Mouse (Mus musculus) limb, embryonic 10.5 days (tissue): ENCODE data around the gene Erg. TPM values are rescaled to one million over a fixed set of nuclear protein-coding genes. Genes with fewer than 3 reads are reported as not detected.

Experiments used
- DNase-seq: peaks from one replicate; pipeline ENCODE4 v3.0.0-alpha.2; 2017; ENCODE audit warnings: low spot score
- H3K27ac ChIP-seq: fragments of 300-500 bp; sonication (generic); 2 replicates; pipeline ENCODE4 v1.5.1; 2016; ENCODE audit warnings: mild to moderate bottlenecking
- H3K27me3 ChIP-seq: fragments of 300-500 bp; sonication (generic); 2 replicates; pipeline ENCODE4 v1.6.1; 2016; ENCODE audit warnings: low read depth, mild to moderate bottlenecking; ENCODE audit not compliant: poor library complexity, severe bottlenecking
- H3K36me3 ChIP-seq: fragments of 300-500 bp; sonication (generic); 2 replicates; pipeline ENCODE4 v1.6.1; 2016; ENCODE audit warnings: mild to moderate bottlenecking, moderate library complexity
- H3K4me1 ChIP-seq: fragments of 300-500 bp; sonication (generic); 2 replicates; pipeline ENCODE4 v1.6.1; 2016
- H3K4me3 ChIP-seq: fragments of 300-500 bp; sonication (generic); 2 replicates; pipeline ENCODE4 v1.5.1; 2016; ENCODE audit warnings: mild to moderate bottlenecking, moderate library complexity
- H3K9me3 ChIP-seq: fragments of 300-500 bp; sonication (generic); replicated peaks from 2 replicates; pipeline ENCODE4 v1.6.1; 2016; ENCODE audit warnings: mild to moderate bottlenecking
- WGBS: fragments of 180-500 bp; shearing (Covaris S2); methylation state at CpG from one replicate; pipeline ENCODE4 v1.1.7; 2016; 5-methylcytosine and 5-hydroxymethylcytosine counted together
- polyA plus RNA-seq: library from polyadenylated mRNA; unstranded; fragments of >200 nt; fragmentation: Nextera tagmentation; extraction: Ambion mirVana; gene quantifications from 2 replicates; pipeline ENCODE4 v1.2.1, GENCODE M21; 2016

The Erg gene
- polyA plus RNA-seq, 1 experiment from 2014 or later = 6.1 TPM

DNA sequence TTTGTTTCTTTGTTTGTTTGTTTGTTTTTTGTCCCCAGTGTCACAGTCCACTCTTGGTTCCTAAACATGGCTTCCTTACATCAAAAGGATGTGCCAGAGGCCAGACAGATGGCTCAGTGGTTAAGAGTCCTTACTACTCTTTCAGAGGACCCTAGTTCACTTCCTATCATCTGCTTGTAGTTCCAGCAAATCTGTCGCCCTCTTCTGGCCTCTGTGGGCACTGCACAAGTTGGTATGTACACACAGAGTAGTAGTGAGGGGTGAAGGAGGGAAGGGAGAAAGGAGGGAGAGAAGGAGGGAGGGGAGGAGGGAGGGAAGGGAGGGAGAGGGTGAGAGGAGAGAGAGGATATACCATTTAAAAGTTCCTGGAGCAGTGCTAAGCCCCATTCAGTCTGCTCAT is 15.8 kb downstream of the Erg start:
- WGBS = 16% methylated on average over 1 of the region's 1 CpGs
- DNase-seq = peak; percentile 68
- Histone ChIP-seq H3K4me3 (no peak overlapping the region), H3K27me3 (no peaks in the 10 kb centered on the region), H3K9me3 (no peaks in the 10 kb centered on the region), H3K36me3 (no peaks in the 10 kb centered on the region), H3K27ac (peak overlapping the region; percentile 66; the same call in 1 of the 2 replicates), H3K4me1 (peaks cover 45% of the 10 kb centered on the region)

DNA sequence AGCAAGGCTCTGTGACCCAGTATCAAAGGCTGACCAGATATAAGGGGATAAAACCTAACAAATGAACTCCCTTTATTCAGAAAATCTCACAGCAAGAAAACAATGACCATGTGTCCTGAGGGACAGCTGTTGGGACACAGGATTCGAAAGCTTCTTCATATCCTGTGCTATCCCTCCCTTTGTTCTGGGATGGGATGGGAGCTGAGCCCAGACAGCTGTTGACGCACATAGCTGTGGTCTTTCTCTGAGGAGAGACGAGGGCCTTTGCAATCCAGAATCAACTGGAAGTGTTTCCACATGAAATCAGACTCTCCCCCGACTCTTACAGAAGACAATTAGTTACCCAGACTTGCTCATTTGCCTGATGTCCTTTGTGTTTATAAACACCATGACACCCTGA is 29.6 kb downstream of the Erg start:
- DNase-seq = no peak

DNA sequence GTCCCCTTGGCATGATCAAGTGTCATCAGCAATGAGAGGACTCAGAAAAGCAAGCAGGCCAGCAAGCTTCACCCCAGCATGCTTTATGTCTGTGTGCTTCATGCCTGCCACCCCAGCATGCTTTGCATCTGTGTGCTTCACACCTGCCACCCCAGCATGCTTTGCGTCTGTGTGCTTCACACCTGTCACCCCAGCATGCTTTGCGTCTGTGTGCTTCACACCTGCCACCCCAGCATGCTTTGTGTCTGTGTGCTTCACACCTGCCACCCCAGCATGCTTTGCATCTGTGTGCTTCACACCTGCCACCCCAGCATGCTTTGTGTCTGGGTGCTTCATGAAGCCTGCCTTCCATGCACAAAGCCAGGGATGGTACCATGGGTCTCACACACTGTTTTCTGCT is 33.3 kb downstream of the Erg start:
- WGBS = 94% methylated on average over 2 of the region's 2 CpGs
- Histone ChIP-seq H3K9me3 (no peaks in the 10 kb centered on the region), H3K4me1 (peaks cover 19% of the 10 kb centered on the region; the same call in 1 of the 2 replicates), H3K4me3 (no peak overlapping the region), H3K27ac (no peak overlapping the region), H3K36me3 (no peaks in the 10 kb centered on the region), H3K27me3 (no peaks in the 10 kb centered on the region)
- no peak for DNase-seq

More for the DNA sequence above, 29.6 kb downstream of the Erg start:
- H3K9me3 ChIP-seq = no peaks in the 10 kb centered on the region
- no peak overlapping the region for H3K4me3 ChIP-seq
- no peaks in the 10 kb centered on the region for H3K27me3 ChIP-seq
- H3K27ac ChIP-seq = no peak overlapping the region; the same call in 1 of the 2 replicates
- 80% methylated on average over 4 of the region's 4 CpGs for WGBS
- no peaks in the 10 kb centered on the region for H3K36me3 ChIP-seq
- peaks cover 19% of the 10 kb centered on the region for H3K4me1 ChIP-seq

DNA sequence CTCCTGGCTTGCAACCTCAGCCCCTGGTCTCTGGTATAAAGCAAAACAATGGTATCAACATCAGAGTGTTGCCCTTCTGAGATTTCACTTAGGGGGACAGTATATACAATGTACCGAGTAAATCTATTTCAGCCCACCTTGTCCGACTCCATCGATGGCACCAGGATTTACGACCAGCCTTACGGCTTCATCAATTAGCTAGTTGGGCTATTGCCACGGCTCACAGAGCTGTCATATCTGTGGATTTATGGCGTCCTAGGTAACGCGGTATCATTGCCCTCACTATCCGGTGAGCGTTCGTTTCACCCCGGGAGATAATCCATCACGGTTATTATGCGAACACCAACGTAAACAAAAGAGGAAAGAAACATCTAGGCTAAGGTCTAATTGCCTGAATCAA is 33.9 kb downstream of the Erg start:
- Histone ChIP-seq H3K4me1 (peaks cover 19% of the 10 kb centered on the region; the same call in 1 of the 2 replicates), H3K27ac (no peak overlapping the region), H3K4me3 (no peak overlapping the region), H3K9me3 (no peaks in the 10 kb centered on the region), H3K27me3 (no peaks in the 10 kb centered on the region), H3K36me3 (no peaks in the 10 kb centered on the region)
- no peak for DNase-seq
- 79% methylated on average over 16 of the region's 16 CpGs for WGBS

DNA sequence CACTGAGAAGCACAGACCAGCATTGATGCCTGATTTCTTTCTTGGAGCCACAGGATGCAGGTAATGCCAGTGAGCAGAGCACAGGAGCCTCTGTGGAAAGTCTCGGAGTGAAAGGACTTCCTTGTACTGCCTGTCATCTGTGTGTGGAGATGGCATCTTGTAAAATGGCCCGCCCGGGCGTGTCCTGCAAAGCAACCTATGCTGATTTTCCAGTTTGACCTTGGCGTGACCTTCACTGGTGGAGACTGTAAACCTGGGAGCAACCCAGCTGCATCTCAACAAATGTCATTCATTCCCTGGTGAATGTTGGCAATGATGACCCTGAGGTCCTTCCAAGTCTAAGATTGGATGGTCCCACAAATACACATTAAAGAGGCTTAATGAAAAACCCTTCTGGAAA is 35.9 kb downstream of the Erg start:
- Histone ChIP-seq H3K9me3 (no peaks in the 10 kb centered on the region), H3K4me1 (peaks cover 19% of the 10 kb centered on the region; the same call in 1 of the 2 replicates), H3K36me3 (no peaks in the 10 kb centered on the region), H3K4me3 (no peak overlapping the region), H3K27ac (0 out of 2 replicates have a peak overlapping the region, but pooled peaks have one; percentile 9), H3K27me3 (no peaks in the 10 kb centered on the region)
- DNase-seq = no peak
- WGBS = 85% methylated on average over 5 of the region's 5 CpGs

DNA sequence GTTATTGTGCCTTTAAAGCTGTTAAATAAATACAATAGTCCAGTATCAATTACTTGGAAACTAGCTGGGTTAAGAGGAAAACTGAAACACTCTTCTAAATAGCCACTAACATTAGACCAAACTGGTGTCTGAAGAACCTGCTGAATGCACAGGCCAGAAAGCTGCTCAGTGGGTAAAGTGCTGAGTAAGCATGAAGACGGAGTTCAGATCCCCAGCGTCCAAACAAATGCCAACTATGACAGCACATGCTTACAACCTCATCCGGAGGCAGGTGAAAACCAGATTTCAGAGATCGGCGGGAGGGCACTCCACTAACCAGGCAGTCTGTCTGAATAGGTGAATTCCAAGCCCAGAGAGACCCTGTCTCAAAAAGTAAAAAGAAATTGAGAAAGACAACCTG is 41.6 kb downstream of the Erg start:
- no peaks in the 10 kb centered on the region for H3K9me3 ChIP-seq
- no peak overlapping the region for H3K4me3 ChIP-seq
- H3K4me1 ChIP-seq = 0 out of 2 replicates have a peak, but pooled peaks cover 5% of the 10 kb centered on the region
- DNase-seq = no peak
- H3K27me3 ChIP-seq = no peaks in the 10 kb centered on the region
- 96% methylated on average over 5 of the region's 5 CpGs for WGBS
- H3K36me3 ChIP-seq = no peaks in the 10 kb centered on the region
- H3K27ac ChIP-seq = no peak overlapping the region

DNA sequence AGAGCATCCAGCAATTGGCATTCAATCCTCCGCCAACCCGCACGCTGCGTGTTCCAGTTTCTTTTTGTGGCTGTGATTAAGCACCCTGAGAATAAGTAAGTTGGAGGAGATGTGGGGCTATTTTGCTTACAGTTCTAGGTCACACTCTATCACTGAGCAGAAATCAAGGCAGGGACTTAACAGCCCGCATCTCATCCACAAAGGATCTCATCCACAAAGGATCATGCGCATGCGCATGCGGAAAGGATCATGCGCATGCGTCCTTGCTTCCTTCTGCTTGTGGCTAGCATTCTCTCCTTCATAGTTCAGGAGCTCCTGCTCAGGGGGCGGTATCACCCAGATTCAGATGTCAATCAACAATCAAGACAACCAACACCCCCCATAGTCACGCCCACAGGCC is 42.9 kb downstream of the Erg start:
- 95% methylated on average over 12 of the region's 12 CpGs for WGBS
- DNase-seq = no peak

DNA sequence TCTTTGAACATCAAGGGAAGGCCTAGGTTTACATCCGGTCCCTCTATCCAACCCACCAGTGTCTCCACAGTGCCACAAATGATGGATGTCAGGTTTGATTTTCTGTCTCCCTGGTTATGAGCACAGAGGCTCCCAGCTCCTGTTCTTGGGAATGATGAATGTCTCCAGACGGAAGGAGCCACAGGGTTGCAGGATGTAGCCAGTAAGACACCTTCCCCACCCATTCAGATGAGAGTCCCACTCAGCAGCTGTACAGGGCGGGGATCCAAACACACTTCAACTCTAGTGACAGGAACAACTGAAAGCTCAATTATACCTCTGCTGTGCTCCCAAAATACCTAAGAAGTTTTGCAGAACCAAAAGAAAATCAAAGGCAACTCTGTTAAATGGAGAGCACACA is 51.2 kb downstream of the Erg start:
- Histone ChIP-seq H3K27me3 (no peaks in the 10 kb centered on the region), H3K36me3 (no peaks in the 10 kb centered on the region), H3K4me3 (no peak overlapping the region), H3K27ac (no peak overlapping the region), H3K4me1 (no peaks in the 10 kb centered on the region), H3K9me3 (no peaks in the 10 kb centered on the region)
- 73% methylated on average over 3 of the region's 3 CpGs for WGBS
- DNase-seq = no peak

More for the DNA sequence above, 42.9 kb downstream of the Erg start:
- H3K4me1 ChIP-seq = 0 out of 2 replicates have a peak, but pooled peaks cover 5% of the 10 kb centered on the region
- H3K27ac ChIP-seq = no peak overlapping the region
- H3K9me3 ChIP-seq = no peaks in the 10 kb centered on the region
- no peaks in the 10 kb centered on the region for H3K27me3 ChIP-seq
- H3K36me3 ChIP-seq = no peaks in the 10 kb centered on the region
- no peak overlapping the region for H3K4me3 ChIP-seq

DNA sequence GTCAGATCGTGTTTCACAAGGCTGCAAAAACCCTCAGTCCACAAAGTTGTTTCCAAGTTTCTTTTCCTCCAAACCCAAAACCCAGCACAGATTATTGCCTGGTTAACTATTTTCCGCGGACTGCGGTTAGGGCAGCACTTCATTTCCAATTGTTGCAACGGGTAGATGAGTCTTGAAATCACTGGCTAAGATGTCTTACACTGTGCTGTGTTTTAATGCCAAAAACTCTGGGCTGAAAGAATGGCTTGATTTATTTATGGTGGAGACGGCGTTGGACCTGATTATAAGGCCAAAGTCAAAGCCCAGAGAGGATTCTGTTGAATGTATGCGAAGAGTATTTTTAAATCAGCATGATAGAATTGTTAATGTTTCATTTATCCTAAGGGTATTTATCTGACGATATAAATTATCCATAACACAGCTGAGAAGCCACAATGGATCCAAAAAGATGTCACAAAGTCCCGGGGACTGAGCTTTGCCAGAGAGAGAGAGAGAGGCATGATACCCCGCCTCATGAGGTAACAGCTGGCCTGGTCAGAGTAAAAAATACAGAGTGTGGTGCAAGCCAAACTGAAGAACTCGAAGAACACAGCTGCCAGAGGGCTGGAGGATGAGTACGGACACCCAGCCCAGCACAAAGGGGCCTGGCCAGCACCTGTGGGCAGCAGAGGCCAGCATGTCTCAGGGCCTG is 53.9 kb downstream of the Erg start:
- Histone ChIP-seq H3K27ac (peak overlapping the region; percentile 34; the same call in 1 of the 2 replicates), H3K9me3 (no peaks in the 10 kb centered on the region), H3K36me3 (no peaks in the 10 kb centered on the region), H3K27me3 (no peaks in the 10 kb centered on the region), H3K4me1 (no peaks in the 10 kb centered on the region), H3K4me3 (no peak overlapping the region)
- DNase-seq = no peak
- WGBS = 90% methylated on average over 13 of the region's 13 CpGs

DNA sequence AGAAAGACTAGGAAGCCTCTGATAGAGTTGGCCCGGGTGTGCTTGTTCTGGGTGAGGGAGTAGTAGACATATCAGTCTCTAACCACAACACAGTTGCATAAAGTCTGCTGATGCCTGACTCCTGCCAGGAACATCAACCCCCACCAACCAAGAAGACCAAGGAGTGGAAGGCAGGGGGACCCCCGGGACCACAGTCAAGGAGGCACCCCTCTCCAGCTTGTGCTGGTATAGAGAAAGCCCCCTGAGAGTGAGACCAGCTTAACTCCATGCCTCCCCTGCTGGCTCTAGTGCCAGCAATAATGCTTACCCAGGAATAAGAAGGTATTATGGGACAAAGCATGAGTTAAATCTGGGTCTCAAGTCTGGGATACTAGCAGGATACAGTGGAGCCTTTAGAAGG is 58.8 kb downstream of the Erg start:
- 97% methylated on average over 2 of the region's 2 CpGs for WGBS
- no peaks in the 10 kb centered on the region for H3K4me1 ChIP-seq
- H3K27ac ChIP-seq = no peak overlapping the region
- no peak overlapping the region for H3K4me3 ChIP-seq
- H3K36me3 ChIP-seq = no peaks in the 10 kb centered on the region
- H3K27me3 ChIP-seq = no peaks in the 10 kb centered on the region
- DNase-seq = no peak
- H3K9me3 ChIP-seq = no peaks in the 10 kb centered on the region

DNA sequence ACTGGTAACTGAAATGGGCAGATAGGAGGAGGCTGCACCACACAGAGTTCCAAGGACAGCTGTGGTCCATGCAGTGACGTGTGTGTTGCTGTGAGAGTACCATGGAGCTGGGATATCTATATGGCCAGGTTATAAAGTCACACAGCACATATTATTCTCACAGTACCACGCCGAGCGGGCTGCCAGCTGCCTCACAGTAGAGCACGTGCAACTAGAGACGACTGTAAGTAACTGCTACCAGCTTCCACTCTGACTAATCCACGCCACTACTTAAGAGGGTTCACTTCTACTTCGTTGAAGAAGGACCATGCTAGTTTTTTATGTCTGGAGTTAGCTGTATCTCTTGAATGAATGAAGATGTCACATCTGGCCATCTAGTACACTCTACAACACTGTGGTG is 66.9 kb downstream of the Erg start:
- 89% methylated on average over 8 of the region's 8 CpGs for WGBS
- H3K27ac ChIP-seq = peak overlapping the region; percentile 48
- no peak overlapping the region for H3K4me3 ChIP-seq
- no peaks in the 10 kb centered on the region for H3K27me3 ChIP-seq
- no peak for DNase-seq
- no peaks in the 10 kb centered on the region for H3K36me3 ChIP-seq
- no peaks in the 10 kb centered on the region for H3K9me3 ChIP-seq
- peaks cover 14% of the 10 kb centered on the region for H3K4me1 ChIP-seq

DNA sequence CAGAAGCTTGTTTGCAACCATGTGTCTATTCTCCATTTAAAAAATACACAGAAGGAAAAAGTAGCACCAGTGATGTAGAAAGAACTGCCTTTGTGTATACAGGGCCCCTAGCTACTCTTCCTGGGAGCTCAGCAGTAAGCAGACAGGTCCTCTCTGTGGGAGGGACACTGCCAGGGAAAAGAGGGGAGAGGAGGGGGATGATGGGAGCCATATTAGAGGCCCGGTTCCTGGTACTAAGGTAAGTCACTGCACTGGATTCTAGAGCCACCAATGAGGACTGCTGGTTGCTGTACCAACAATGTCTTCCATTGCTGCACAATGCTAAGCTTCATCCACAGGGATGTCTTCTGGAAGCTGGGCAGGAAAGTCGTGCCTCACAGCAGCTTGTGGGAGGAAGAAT is 80.3 kb downstream of the Erg start:
- Histone ChIP-seq H3K9me3 (no peaks in the 10 kb centered on the region), H3K4me3 (no peak overlapping the region), H3K36me3 (no peaks in the 10 kb centered on the region), H3K27ac (no peak overlapping the region), H3K4me1 (peaks cover 9% of the 10 kb centered on the region; the same call in 1 of the 2 replicates), H3K27me3 (no peaks in the 10 kb centered on the region)
- WGBS = 76% methylated on average over 2 of the region's 2 CpGs
- no peak for DNase-seq

DNA sequence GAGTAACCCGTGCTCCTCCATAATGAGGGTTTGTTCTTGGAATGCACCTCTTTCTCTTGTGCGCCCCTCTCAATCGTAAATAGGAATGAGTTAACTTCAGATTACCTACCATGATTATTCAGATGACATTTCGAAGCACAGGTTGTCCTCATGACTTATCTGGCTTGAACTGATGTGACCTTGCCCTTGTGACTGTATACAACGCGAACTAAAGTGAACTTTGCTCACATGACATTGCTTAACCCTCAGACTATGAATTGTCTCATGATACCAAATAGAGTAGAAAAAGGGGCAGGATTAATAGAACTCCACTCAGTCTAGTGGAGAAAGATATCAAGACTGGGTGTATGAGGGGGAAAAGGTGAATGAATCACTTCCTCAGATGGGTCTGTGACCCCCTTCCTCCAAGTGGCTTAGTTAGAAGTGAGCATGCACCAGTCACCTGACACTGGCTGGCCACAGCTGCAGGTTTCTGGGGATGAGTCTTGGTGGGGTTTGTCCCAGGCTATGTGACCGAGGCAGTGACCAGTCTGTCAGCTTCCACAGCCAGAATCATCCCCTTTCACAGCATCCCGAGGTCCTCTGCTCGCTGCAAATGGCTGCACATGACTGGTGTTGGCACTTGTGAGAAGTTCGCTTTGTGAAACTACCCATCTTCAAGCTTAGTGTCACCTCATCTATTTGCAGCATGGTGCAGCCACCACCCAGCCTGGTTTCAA is 89.7 kb downstream of the Erg start:
- no peaks in the 10 kb centered on the region for H3K27me3 ChIP-seq
- no peak for DNase-seq
- WGBS = 89% methylated on average over 10 of the region's 10 CpGs

More for the DNA sequence above, 89.7 kb downstream of the Erg start:
- Histone ChIP-seq H3K4me3 (no peak overlapping the region), H3K27ac (no peak overlapping the region), H3K9me3 (no peaks in the 10 kb centered on the region), H3K4me1 (peaks cover 25% of the 10 kb centered on the region), H3K36me3 (no peaks in the 10 kb centered on the region)
